Mouse (Mus musculus) kidney, adult 9 months (tissue): Measurements from ENCODE around the gene Tmem51.
A peak's percentile ranks its signal among the peaks of the same experiment; 100 is the strongest.

Experiments used
- DNase-seq: peaks from one replicate; pipeline ENCODE4 v3.0.0; 2022

The Tmem51 gene

GRCm38 (mm10) chr4:142084131-142084899 is at the start of gene Tmem51:
Gene Tmem51, minus strand, starts transcription at chr4:142084304.
- DNase-seq, result peak; percentile 80

- DNase-seq, result no peak
These were observed 46.1 kb upstream of the Tmem51 start for GRCm38 (mm10) chr4:142130162-142130561.

- DNase-seq, result no peak
These were observed 43.2 kb upstream of the Tmem51 start for GRCm38 (mm10) chr4:142127275-142127788.

GRCm38 (mm10) chr4:142126641-142127274 is 42.7 kb upstream of the Tmem51 start:
- peak; percentile 17 for DNase-seq

- no peak for DNase-seq
These were observed 37.1 kb upstream of the Tmem51 start for GRCm38 (mm10) chr4:142121164-142121563.

GRCm38 (mm10) chr4:142118522-142118921 is 34.4 kb upstream of the Tmem51 start:
- no peak for DNase-seq

- no peak for DNase-seq
These were observed 33.9 kb upstream of the Tmem51 start for GRCm38 (mm10) chr4:142117993-142118392.

- peak; percentile 54 for DNase-seq
These were observed 29.2 kb upstream of the Tmem51 start for GRCm38 (mm10) chr4:142113306-142113705.

- DNase-seq, result no peak
These were observed 19.1 kb upstream of the Tmem51 start for GRCm38 (mm10) chr4:142103081-142103671.

- DNase-seq, result peak; percentile 93
These were observed 14.2 kb upstream of the Tmem51 start for GRCm38 (mm10) chr4:142098303-142098702.

- peak; percentile 61 for DNase-seq
These were observed 13.8 kb upstream of the Tmem51 start for GRCm38 (mm10) chr4:142097871-142098270.

- peak; percentile 78 for DNase-seq
These were observed 11.6 kb upstream of the Tmem51 start for GRCm38 (mm10) chr4:142095513-142096241.

- DNase-seq, result no peak
These were observed 10.3 kb upstream of the Tmem51 start for GRCm38 (mm10) chr4:142094386-142094785.

GRCm38 (mm10) chr4:142091100-142091499 is 7.0 kb upstream of the Tmem51 start:
- DNase-seq, result no peak

GRCm38 (mm10) chr4:142089966-142090365 is 5.9 kb upstream of the Tmem51 start:
- no peak for DNase-seq

GRCm38 (mm10) chr4:142088836-142089235 is 4.7 kb upstream of the Tmem51 start:
- DNase-seq, result no peak

GRCm38 (mm10) chr4:142088409-142088808 is 4.3 kb upstream of the Tmem51 start:
- DNase-seq, result no peak

- DNase-seq, result no peak
These were observed 946 bp upstream of the Tmem51 start for GRCm38 (mm10) chr4:142084936-142085563.

GRCm38 (mm10) chr4:142083762-142084130 is 358 bp downstream of the Tmem51 start:
- DNase-seq, result peak; percentile 88

- DNase-seq, result no peak
These were observed 911 bp downstream of the Tmem51 start for GRCm38 (mm10) chr4:142083193-142083592.

GRCm38 (mm10) chr4:142082703-142083102 is 1.4 kb downstream of the Tmem51 start:
- no peak for DNase-seq

- DNase-seq, result peak; percentile 69
These were observed 2.3 kb downstream of the Tmem51 start for GRCm38 (mm10) chr4:142081631-142082283.
